Mouse (Mus musculus) 3134 (cell line): Measurements from ENCODE around the gene Rpsa.

Source experiments
- DNase-seq: peaks from one replicate; pipeline ENCODE4 v3.0.0-alpha.2; 2011; ENCODE audit warnings: low spot score; ENCODE audit not compliant: insufficient read length; ENCODE audit errors: extremely low read depth

The Rpsa gene

DNA sequence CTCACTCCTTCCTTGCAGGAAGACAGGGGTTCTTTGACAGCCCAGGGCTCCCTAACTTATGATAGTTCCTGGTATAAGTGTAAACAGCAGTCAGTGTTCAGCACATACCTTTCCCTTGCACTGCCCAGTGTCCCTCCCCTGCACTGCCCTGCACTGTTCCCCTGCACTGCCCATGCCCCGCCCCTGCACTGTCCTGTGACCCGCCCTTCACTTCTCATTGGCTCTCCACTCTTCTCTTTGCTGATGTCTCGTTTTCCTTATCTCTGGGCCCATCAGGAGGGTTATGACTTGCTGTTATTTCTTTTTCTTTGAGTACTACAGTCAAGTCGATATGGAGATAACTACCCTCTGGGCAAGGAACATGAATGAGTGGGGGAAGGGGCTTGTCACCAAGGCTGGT lies 30.6 kb downstream of the Rpsa start:
- DNase-seq = no peak

DNA sequence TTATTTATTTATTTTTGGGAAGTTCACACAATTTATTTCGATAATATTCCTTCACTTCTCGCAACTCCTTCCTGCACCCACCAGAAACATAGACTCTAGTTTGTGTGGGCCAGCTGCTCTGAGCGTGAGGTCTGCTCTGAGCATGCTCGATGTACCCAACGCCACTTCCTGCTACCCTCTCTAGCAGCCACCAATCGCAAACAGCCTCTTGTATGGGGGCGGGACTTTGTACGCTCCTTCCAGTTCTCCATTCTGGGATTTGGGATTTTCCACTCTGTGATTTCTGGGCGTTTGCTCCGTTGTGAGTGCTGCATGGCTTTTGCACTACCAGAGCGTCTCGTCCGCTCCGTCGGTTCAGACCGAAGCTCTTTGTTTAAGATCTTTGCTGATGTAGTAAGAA lies 36.4 kb downstream of the Rpsa start:
- DNase-seq = no peak

DNA sequence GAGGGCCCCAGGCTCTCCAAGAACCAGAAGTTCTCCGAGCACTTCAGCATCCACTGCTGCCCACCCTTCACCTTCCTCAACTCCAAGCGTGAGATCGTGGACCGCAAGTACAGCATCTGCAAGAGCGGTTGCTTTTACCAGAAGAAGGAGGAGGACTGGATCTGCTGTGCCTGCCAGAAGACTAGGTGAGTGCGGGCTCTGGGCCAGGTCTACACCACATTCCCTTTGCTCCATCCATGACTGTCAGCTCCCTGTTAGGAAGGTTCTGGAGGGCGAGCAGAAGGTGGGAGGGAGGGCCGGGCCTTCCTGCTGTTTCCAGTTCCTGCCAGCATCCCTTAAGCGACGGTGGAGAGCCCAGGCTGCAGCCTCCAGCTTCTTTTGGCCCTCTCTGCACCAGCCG lies 40.3 kb downstream of the Rpsa start:
- no peak for DNase-seq

DNA sequence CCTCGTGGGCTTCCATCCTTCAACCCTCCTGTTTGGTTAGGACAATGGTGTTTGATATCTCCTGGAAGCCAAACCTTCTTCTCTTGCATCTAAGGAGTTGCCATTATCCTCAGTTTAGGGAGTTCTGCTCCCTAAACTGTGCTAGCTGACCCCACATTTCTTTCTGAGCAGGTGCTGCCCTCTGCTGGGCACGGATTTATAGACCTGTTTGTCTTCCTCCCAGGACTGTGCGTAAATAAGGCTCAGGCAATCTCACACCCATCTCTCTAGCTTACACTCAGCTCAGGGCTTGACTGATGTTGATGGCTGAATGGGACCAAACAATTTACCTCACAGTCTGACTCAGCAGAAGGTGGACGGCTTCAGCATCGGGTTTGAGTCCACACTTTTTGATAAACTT lies 43.8 kb downstream of the Rpsa start:
- no peak for DNase-seq

DNA sequence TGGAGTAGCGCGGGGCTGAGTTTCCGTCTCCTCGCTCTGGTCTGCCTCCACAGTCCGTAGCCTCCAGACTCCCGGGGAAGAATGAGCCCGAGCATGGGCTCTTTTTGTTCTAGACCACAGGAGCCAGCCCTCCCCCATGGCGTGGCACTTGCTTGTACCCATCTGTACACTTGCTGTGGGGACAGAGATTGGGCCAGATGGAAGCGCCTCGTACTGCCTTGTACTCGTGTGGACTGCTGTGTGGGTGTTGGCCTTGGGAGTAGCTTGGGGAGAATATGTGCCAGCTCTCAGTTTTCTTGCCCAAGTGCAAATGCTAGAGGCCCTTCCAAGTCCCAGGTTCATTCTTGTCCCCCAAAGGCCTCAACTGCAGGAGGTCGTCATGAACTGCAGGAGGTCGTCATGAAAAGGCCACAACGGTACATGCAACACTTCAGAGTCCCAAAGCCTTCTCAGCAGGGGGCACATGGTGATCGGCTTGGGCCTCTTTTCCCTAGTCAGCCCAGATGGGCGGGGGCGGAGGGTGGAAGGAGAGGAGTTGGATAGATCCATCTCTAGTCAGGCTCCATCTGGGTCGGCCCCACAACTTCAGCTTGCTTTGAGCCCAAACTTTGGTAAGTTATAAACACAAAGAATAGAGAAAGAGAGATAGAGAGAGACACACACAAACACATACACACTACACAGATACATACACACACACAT lies 47.1 kb downstream of the Rpsa start:
- DNase-seq = no peak

DNA sequence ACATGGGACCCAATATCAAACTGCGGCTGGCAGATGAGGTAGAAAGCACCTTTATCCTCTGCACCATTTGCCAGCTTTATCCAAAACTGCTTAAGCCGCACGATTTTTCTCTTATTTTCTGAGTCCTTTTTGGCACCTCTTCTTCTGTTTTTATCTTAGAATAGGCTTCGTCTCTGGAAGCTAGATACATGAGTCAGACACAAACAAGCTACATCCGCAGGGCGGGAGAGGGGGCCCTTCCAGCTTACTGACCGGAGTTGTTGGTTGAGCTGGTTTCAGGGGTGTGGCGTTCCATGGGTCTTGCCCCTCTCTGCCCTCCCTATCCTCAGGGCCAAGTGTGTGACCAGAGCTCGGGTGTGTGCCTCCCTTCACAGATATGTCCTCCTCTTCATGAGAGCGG lies 51.3 kb downstream of the Rpsa start:
- DNase-seq = no peak
